ENCODE assay signal across 12 mouse cellular contexts in genomic region chr6:113480555-113481373, GRCm38 (mm10). TPM values are rescaled to one million over a fixed set of nuclear protein-coding genes. Genes with fewer than 3 reads are reported as not detected.
A peak's percentile ranks its signal among the peaks of the same experiment; 100 is the strongest.
DNase-seq lines count a peak whose midpoint lies in the region; ATAC-seq and TF ChIP-seq lines count a peak whose summit lies in the region.
"Had no signal": no experiment of that assay in that cellular context is flagged by ENCODE, and none has a peak within 500 bp of the region (broad histone marks: within the 10 kb centered on the region; RNA-seq: fewer than 3 reads in every experiment).

No protein-coding gene starts in this region.

- TF ChIP-seq CTCF in intestine, postnatal 0 days (IDR thresholded peaks at IDR 0.05; ENCODE audit: low read depth), result no peak

- H3K27me3 ChIP-seq in intestine, postnatal 0 days (replicated peaks; ENCODE audit: control insufficient read depth, insufficient read depth, low read length), result no peaks in the 10 kb centered on the region

- no peak overlapping the region for H3K4me2 ChIP-seq in intestine, postnatal 0 days (replicated peaks; ENCODE audit: low read depth)
- H3K4me2 ChIP-seq: midbrain, embryonic 13.5 days had no signal

- H3K36me3 ChIP-seq in intestine, postnatal 0 days (ENCODE audit: control insufficient read depth, insufficient read depth), result peaks cover 8% of the 10 kb centered on the region; the same call in 1 of the 2 replicates
- H3K36me3 ChIP-seq: hindbrain, embryonic 12.5 days had no signal

- peak; percentile 50 for DNase-seq in cerebellum, adult 9-10 months
- no peak for DNase-seq in cerebellum, adult 11 months
- peak; percentile 69 for DNase-seq in urinary bladder, postnatal 25 days (ENCODE audit: low spot score)
- no peak for DNase-seq in urinary bladder, adult 2 months (ENCODE audit: low spot score)
- peak; percentile 47 to 72 for DNase-seq in kidney, postnatal 25 days
- peak; percentile 75 to 85 for DNase-seq in urinary bladder, postnatal 36 days (ENCODE audit: low spot score in 2 of 2)
- no peak for DNase-seq in cerebellum, postnatal 4 days (ENCODE audit: low spot score in 2 of 2)
- DNase-seq: cerebellum, adult 8-10 months had no signal

- H3K9me3 ChIP-seq in intestine, postnatal 0 days (ENCODE audit: control insufficient read depth), result no peaks in the 10 kb centered on the region
- H3K9me3 ChIP-seq: forebrain, embryonic 10.5 days; hindbrain, embryonic 12.5 days; midbrain, embryonic 13.5 days had no signal

- WGBS in intestine, postnatal 0 days, result 58% methylated on average over 18 of the region's 18 CpGs

- H3K4me3 ChIP-seq in intestine, postnatal 0 days (ENCODE audit: low read depth, low read length), result no peak overlapping the region

- no peak overlapping the region for H3K9ac ChIP-seq in intestine, postnatal 0 days (ENCODE audit: low read depth, low read length)
- H3K9ac ChIP-seq: hindbrain, embryonic 12.5 days; midbrain, embryonic 13.5 days had no signal

- H3K27ac ChIP-seq in intestine, postnatal 0 days (ENCODE audit: low read depth, low read length), result no peak overlapping the region
- H3K27ac ChIP-seq: forebrain, embryonic 10.5 days; hindbrain, embryonic 12.5 days; midbrain, embryonic 13.5 days had no signal

- no peaks in the 10 kb centered on the region; the same call in 1 of the 2 replicates for H3K4me1 ChIP-seq in intestine, postnatal 0 days (replicated peaks; ENCODE audit: control insufficient read depth, insufficient read depth, low read length)

- ATAC-seq in intestine, postnatal 0 days, result no peak
- ATAC-seq: midbrain, embryonic 13.5 days had no signal

RNA-seq across cellular contexts. Expression of gene Creld1, which starts 2.3 kb away (rescaled TPM):
- polyA plus RNA-seq in urinary bladder, adult 2 months (2012; rRNA removed), result 46.1 and 58.4 TPM in 2 replicates
- 8.5 and 9.7 TPM in 2 replicates for polyA plus RNA-seq in intestine, postnatal 0 days (2015; fragmentation: Nextera tagmentation; extraction: Ambion mirVana)

RNA-seq across cellular contexts. Expression of gene Il17rc, which starts 9.5 kb away (rescaled TPM):
- 62.5 and 65.3 TPM in 2 replicates for polyA plus RNA-seq in urinary bladder, adult 2 months (2012; rRNA removed)
- polyA plus RNA-seq in intestine, postnatal 0 days (2015; fragmentation: Nextera tagmentation; extraction: Ambion mirVana), result 16.5 and 17.4 TPM in 2 replicates

RNA-seq across cellular contexts. Expression of gene Prrt3, which starts 21.0 kb away (rescaled TPM):
- 0.10 and 0.18 TPM in 2 replicates for polyA plus RNA-seq in urinary bladder, adult 2 months (2012; rRNA removed)
- 0.47 and 0.52 TPM in 2 replicates for polyA plus RNA-seq in intestine, postnatal 0 days (2015; fragmentation: Nextera tagmentation; extraction: Ambion mirVana)

RNA-seq across cellular contexts. Expression of gene Il17re, which starts 22.5 kb away (rescaled TPM):
- 71.8 and 87.7 TPM in 2 replicates for polyA plus RNA-seq in urinary bladder, adult 2 months (2012; rRNA removed)
- polyA plus RNA-seq in intestine, postnatal 0 days (2015; fragmentation: Nextera tagmentation; extraction: Ambion mirVana), result 2.2 and 2.3 TPM in 2 replicates

RNA-seq across cellular contexts. Expression of gene Jagn1, which starts 38.4 kb away (rescaled TPM):
- polyA plus RNA-seq in urinary bladder, adult 2 months (2012; rRNA removed), result 54.5 and 61.3 TPM in 2 replicates
- polyA plus RNA-seq in intestine, postnatal 0 days (2015; fragmentation: Nextera tagmentation; extraction: Ambion mirVana), result 44.9 and 48.8 TPM in 2 replicates

Comparison
In these comparisons a context has a peak if more than half of its experiments do, and no peak if none do; other contexts are left out.
1. DNase-seq: peak in cerebellum, adult 9-10 months (single experiment), urinary bladder, postnatal 25 days (single experiment), kidney, postnatal 25 days (2 of 2) and urinary bladder, postnatal 36 days (2 of 2); none in cerebellum, adult 11 months (single experiment), urinary bladder, adult 2 months (single experiment) and cerebellum, postnatal 4 days (0 of 2).